Mouse (Mus musculus): ENCODE measurements around the gene Slc15a1. TPM values are rescaled to one million over a fixed set of nuclear protein-coding genes. Genes with fewer than 3 reads are reported as not detected.

The Slc15a1 gene
- polyA plus RNA-seq, 1 experiment from 2014 or later, result not detected

DNA sequence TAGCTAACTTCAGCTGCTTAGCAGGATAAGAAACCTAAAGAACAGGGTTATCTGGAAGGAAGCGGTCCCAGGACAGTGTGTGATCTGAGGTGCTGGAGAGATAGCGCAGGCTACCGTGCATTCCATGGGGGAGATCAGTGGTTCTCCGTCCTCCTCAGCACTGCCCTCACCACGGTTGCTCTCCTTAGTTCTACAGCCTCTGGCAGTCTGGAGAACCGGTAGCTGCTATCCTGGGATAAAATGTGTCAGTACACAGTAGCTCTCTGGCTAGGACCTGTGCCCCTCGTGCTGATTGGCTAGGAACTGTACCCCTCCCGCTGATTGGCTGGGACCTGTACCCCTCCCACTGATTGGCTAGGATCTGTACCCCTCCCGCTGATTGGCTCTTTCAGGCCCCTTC, 58.1 kb downstream of the Slc15a1 start:
- Histone ChIP-seq H3K4me1 (peaks cover 14% of the 10 kb centered on the region; the same call in 1 of the 2 replicates), H3K36me3 (no peaks in the 10 kb centered on the region), H3K9ac (replicated peaks) (no peak overlapping the region), H3K9me3 (replicated peaks) (no peaks in the 10 kb centered on the region), H3K4me3 (replicated peaks) (peak overlapping the region; percentile 33), H3K27me3 (replicated peaks) (no peaks in the 10 kb centered on the region), H3K4me2 (peak overlapping the region; percentile 54), H3K27ac (replicated peaks) (no peak overlapping the region)
- ATAC-seq (ENCODE audit: low FRiP score), result peak; percentile 86
- WGBS, result 18% methylated on average over 9 of the region's 9 CpGs

DNA sequence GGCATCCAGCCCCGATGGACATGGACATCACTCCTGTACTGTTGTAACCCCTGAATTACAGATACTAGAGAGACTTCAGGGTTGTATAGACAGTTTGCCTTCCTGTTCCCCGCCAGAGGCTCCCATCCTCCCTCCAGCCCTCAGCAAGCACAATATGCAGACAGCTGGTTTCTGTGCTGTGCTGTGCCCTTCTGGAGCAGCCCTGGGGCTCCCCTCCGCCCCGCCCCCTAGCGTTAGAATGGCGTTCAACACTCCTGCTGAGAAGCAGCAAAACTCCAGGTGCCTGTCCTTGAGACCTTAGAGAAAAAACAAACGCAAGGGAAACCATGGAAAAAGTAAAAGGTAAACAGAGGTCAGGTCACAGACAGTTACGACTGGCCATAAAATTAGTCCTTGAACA, 59.9 kb downstream of the Slc15a1 start:
- Histone ChIP-seq H3K36me3 (no peaks in the 10 kb centered on the region), H3K9ac (replicated peaks) (no peak overlapping the region), H3K4me2 (no peak overlapping the region), H3K27me3 (replicated peaks) (no peaks in the 10 kb centered on the region), H3K4me3 (replicated peaks) (no peak overlapping the region), H3K4me1 (peaks cover 10% of the 10 kb centered on the region; the same call in 1 of the 2 replicates), H3K27ac (replicated peaks) (no peak overlapping the region), H3K9me3 (replicated peaks) (no peaks in the 10 kb centered on the region)
- WGBS, result 17% methylated on average over 8 of the region's 8 CpGs
- no peak for ATAC-seq (ENCODE audit: low FRiP score)

DNA sequence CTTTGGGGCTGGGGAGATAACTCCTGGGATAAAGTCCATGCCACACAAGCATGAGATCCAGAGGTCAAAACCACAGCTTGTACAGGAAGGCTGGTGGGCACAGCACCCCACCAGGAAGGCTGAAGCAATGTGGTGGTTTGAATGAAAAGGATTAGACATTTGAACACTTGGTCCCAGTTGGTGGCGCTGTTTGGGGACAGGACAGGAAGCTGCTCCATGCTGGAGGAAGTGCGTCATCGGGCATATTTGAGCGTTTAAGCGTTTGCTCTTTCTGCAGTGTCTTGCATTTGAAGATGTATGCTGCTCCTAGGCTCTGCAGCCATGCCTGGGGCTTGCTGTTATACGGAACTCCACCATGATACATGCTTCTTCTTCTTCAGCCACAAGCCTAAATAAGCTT, 64.2 kb downstream of the Slc15a1 start:
- Histone ChIP-seq H3K9ac (replicated peaks) (no peak overlapping the region), H3K27ac (replicated peaks) (no peak overlapping the region), H3K4me2 (no peak overlapping the region), H3K4me1 (no peaks in the 10 kb centered on the region), H3K27me3 (replicated peaks) (no peaks in the 10 kb centered on the region), H3K36me3 (no peaks in the 10 kb centered on the region), H3K9me3 (replicated peaks) (no peaks in the 10 kb centered on the region), H3K4me3 (replicated peaks) (no peak overlapping the region)
- WGBS, result 93% methylated on average over 6 of the region's 6 CpGs
- no peak for ATAC-seq (ENCODE audit: low FRiP score)

DNA sequence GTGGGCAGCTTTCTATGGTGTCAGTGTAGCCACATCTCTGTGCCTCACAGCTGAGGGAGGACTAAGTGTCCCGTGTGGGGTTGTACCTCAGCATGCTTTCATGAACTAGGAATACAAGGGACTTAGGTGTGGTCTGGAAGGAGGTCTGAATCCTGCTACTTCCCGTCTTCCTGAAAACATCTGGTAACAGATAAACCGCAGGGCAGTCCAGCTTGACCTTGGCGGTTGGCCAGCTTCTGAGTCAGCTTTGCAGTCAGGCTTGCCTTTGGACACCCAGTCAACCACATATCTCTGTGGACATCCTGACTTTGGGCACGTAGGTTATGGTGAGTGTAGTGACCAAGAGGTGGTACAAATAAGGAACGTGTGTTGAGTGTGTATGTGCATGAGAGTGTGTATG, 68.0 kb downstream of the Slc15a1 start:
- H3K4me3 ChIP-seq (replicated peaks), result no peak overlapping the region
- no peaks in the 10 kb centered on the region for H3K27me3 ChIP-seq (replicated peaks)
- no peak overlapping the region for H3K27ac ChIP-seq (replicated peaks)
- no peaks in the 10 kb centered on the region for H3K4me1 ChIP-seq
- H3K9me3 ChIP-seq (replicated peaks), result no peaks in the 10 kb centered on the region
- H3K9ac ChIP-seq (replicated peaks), result no peak overlapping the region
- WGBS, result 84% methylated on average over 6 of the region's 6 CpGs
- no peak for ATAC-seq (ENCODE audit: low FRiP score)
- H3K36me3 ChIP-seq, result no peaks in the 10 kb centered on the region
- H3K4me2 ChIP-seq, result no peak overlapping the region

DNA sequence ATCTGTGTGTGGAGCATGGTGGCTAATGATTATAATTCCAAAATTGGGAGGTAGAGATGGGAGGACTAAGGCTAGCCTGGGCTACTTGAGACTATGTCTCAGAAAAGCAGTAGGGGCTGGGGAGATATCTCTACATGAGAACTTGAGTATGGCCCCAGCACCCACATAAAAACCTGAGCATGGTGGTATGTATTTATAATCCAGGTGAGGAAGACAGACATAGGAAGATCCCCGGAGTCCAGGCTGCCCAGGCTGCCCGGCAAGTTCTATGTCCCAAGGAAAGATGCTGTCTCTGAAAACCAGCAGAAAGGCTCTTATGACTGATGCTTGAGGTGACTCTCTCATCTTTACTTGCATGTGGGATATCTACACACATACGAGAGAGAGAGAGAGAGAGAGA, 68.6 kb downstream of the Slc15a1 start:
- 98% methylated on average over 3 of the region's 3 CpGs for WGBS
- no peak for ATAC-seq (ENCODE audit: low FRiP score)
- Histone ChIP-seq H3K27me3 (replicated peaks) (no peaks in the 10 kb centered on the region), H3K36me3 (no peaks in the 10 kb centered on the region), H3K4me2 (no peak overlapping the region), H3K9me3 (replicated peaks) (no peaks in the 10 kb centered on the region), H3K27ac (replicated peaks) (no peak overlapping the region), H3K9ac (replicated peaks) (no peak overlapping the region), H3K4me1 (no peaks in the 10 kb centered on the region), H3K4me3 (replicated peaks) (no peak overlapping the region)

DNA sequence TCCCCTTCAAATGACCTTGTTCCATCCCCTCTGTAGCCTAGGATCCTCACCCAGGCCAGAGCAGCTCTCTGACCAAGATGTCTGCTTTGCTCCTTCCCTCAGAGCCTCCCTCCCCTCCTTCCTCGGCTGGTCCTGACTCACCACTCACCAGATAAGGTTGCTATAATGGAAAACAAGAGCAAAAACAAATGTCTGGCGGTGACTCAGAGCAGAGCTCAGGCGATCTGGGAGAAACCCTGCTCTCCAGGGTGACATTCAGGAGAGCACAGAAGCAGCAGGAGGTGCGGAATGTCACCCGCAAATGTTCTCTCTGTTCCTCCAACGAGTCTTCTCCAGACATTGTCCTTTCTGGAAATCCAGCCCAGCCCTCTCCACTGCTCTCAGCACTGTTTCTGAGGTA, 69.3 kb downstream of the Slc15a1 start:
- Histone ChIP-seq H3K4me1 (no peaks in the 10 kb centered on the region), H3K9me3 (replicated peaks) (no peaks in the 10 kb centered on the region), H3K4me2 (no peak overlapping the region), H3K9ac (replicated peaks) (no peak overlapping the region), H3K27me3 (replicated peaks) (no peaks in the 10 kb centered on the region), H3K4me3 (replicated peaks) (no peak overlapping the region), H3K36me3 (no peaks in the 10 kb centered on the region), H3K27ac (replicated peaks) (no peak overlapping the region)
- ATAC-seq (ENCODE audit: low FRiP score), result no peak
- WGBS, result 54% methylated on average over 6 of the region's 6 CpGs

DNA sequence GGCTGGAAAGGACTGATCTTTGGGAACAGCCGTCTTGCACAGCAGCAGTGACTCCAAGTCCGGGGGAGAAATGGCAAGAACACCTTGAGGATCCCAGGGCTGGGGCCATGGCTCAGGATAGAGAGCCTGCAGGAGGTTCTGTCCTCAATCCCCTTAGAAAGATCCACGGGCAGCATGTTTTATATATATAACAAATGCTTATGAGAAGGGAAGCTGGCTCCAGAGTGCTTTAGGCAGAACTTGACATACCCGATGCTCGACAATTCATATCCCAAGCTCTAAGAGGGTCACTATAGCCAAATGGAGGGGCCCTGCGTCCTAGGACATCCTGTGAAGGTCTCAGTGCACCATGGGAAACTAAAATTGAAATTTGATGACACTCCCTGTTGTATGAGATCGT, 73.8 kb downstream of the Slc15a1 start:
- no peaks in the 10 kb centered on the region for H3K4me1 ChIP-seq
- H3K27ac ChIP-seq (replicated peaks), result no peak overlapping the region
- H3K9me3 ChIP-seq (replicated peaks), result no peaks in the 10 kb centered on the region
- H3K4me2 ChIP-seq, result no peak overlapping the region
- H3K36me3 ChIP-seq, result no peaks in the 10 kb centered on the region
- WGBS, result 92% methylated on average over 7 of the region's 7 CpGs
- ATAC-seq (ENCODE audit: low FRiP score), result no peak
- no peaks in the 10 kb centered on the region for H3K27me3 ChIP-seq (replicated peaks)
- H3K9ac ChIP-seq (replicated peaks), result no peak overlapping the region
- H3K4me3 ChIP-seq (replicated peaks), result no peak overlapping the region

DNA sequence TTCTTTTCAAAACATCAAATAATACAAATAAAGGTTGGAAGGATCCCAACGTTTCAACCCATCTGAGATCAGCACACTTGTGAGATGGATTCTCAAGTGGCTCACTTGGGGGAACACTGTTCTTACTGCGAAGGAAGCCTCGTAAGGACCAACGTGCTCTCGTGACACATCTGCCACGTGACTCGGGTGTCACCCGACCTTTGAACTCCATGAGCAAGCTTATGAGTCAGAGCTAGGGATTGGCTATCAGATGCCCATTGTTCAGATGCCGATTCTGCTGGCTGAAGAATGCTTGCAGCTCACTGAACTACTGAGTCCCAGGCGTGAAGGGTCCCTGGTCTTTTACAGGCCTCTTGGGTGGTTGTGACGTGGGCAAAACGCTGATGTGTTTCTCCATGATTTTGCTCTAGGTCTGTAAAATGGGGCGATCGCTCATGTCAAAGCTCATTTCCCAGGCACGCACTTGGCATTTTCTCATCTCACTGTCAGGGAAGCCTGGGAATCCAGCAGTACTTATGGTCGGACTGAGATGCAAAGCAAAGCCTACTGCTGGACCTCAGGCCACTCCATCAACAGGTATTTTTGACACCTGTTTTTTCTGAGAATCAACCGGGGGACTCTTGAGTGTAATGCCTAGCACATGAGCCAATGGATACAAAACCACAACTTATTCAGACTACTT, 75.1 kb downstream of the Slc15a1 start:
- WGBS, result 88% methylated on average over 17 of the region's 17 CpGs
- Histone ChIP-seq H3K4me1 (no peaks in the 10 kb centered on the region), H3K9me3 (replicated peaks) (no peaks in the 10 kb centered on the region), H3K4me2 (no peak overlapping the region), H3K27me3 (replicated peaks) (no peaks in the 10 kb centered on the region), H3K9ac (replicated peaks) (no peak overlapping the region), H3K36me3 (no peaks in the 10 kb centered on the region), H3K27ac (replicated peaks) (no peak overlapping the region), H3K4me3 (replicated peaks) (no peak overlapping the region)
- ATAC-seq (ENCODE audit: low FRiP score), result no peak

DNA sequence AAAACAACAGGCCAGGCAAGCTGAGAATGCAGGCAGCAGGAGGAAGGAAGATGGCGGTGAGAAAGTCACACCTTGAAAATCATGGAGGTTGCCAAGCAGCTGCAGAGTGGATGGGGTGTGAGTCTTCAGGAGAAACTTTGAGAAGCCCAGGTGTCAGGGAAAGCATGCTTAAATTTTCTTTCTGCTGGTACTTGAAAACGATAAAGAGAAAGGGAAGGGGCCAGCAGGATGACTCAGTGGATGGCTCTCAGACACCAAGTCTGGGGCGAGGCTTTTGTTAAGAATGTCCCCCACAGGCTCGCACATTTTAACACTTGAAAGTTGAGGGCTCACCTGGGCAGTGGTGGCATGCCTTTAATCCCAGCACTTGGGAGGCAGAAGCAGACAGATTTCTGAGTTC, 76.9 kb downstream of the Slc15a1 start:
- no peak overlapping the region for H3K9ac ChIP-seq (replicated peaks)
- no peak overlapping the region for H3K4me2 ChIP-seq
- no peaks in the 10 kb centered on the region for H3K9me3 ChIP-seq (replicated peaks)
- H3K27ac ChIP-seq (replicated peaks), result no peak overlapping the region
- H3K36me3 ChIP-seq, result no peaks in the 10 kb centered on the region
- H3K4me3 ChIP-seq (replicated peaks), result no peak overlapping the region
- WGBS, result 89% methylated on average over 4 of the region's 4 CpGs
- H3K27me3 ChIP-seq (replicated peaks), result no peaks in the 10 kb centered on the region
- ATAC-seq (ENCODE audit: low FRiP score), result no peak
- no peaks in the 10 kb centered on the region for H3K4me1 ChIP-seq

DNA sequence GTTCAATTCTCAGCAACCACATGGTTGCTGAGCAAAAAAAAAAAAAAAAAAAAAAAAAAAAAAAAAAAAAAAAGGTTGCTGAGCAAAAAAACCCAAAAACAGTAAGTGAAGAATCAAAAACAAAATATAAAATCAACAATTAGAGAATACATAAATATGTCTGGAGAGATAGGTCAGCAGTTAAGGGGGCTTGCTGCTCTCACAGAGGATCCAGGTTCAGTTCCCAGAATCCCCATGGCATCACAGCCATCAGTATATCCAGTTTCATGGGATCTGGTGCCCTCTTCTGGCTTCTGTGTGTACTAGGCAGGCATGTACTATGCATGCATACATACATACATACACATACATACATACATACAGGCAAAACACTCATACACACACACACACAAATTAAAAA, 78.3 kb downstream of the Slc15a1 start:
- Histone ChIP-seq H3K4me3 (replicated peaks) (no peak overlapping the region), H3K9me3 (replicated peaks) (no peaks in the 10 kb centered on the region), H3K27me3 (replicated peaks) (no peaks in the 10 kb centered on the region), H3K36me3 (no peaks in the 10 kb centered on the region), H3K9ac (replicated peaks) (no peak overlapping the region), H3K4me1 (no peaks in the 10 kb centered on the region), H3K4me2 (no peak overlapping the region), H3K27ac (replicated peaks) (no peak overlapping the region)
- no peak for ATAC-seq (ENCODE audit: low FRiP score)

DNA sequence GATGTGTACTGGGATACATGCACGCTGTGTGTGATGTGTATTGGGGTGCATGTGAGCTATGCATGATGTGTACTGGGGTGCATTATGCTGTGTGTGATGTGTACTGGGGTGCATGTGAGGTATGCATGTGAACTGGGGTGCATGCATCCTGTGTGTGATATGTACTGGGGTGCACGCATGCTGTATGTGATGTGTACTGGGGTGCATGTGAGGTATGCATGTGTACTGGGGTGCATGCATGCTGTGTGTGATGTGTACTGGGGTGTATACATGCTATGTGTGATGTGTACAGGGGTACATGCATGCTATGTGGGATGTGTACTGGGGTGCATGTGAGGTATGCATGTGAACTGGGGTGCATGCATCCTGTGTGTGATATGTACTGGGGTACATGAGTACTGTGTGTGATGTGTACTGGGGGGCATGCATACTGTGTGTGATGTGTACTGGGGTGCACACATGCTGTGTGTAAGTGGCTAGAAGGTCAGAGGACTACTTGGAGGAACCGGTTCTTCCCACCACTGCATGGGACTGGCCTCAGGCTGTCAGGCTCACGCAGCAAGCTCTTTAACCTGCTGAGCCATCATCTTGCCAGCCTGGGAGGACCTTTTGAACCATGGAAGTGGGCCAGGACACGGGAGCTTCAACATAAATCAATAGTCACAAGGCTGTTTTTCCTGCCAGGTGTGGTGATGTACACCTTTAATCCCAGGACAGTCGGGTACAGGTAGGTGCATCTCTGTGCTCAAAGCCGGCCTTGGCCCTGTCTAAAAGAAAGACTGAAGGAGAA, 79.9 kb downstream of the Slc15a1 start:
- H3K4me2 ChIP-seq, result no peak overlapping the region
- no peak overlapping the region for H3K4me3 ChIP-seq (replicated peaks)
- H3K9me3 ChIP-seq (replicated peaks), result no peaks in the 10 kb centered on the region
- H3K4me1 ChIP-seq, result no peaks in the 10 kb centered on the region
- no peaks in the 10 kb centered on the region for H3K36me3 ChIP-seq
- H3K27me3 ChIP-seq (replicated peaks), result no peaks in the 10 kb centered on the region
- no peak overlapping the region for H3K27ac ChIP-seq (replicated peaks)
- no peak overlapping the region for H3K9ac ChIP-seq (replicated peaks)
- WGBS, result 86% methylated on average over 7 of the region's 7 CpGs
- ATAC-seq (ENCODE audit: low FRiP score), result no peak

DNA sequence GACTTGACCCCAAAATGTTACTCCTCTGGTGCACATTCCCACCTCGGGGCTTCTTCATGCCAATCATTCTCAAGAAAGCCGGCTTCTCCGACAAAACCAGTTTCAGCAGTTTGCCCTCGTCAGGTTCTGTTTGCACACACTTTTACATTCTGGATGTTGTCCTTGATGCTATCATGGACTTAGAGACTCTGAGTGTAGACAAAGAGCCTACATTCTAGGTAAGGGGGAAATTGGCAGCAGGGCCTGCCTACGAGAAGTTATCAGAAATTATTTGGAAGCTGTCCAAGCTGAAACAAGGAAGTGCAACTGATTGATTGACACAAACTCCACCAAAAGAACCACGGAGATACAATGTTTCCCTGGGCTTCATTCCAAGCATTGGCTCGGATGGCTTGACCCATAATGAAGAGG, 81.7 kb downstream of the Slc15a1 start:
- WGBS, result 75% methylated on average over 7 of the region's 7 CpGs
- no peaks in the 10 kb centered on the region for H3K9me3 ChIP-seq (replicated peaks)
- H3K9ac ChIP-seq (replicated peaks), result no peak overlapping the region
- ATAC-seq (ENCODE audit: low FRiP score), result no peak
- H3K27ac ChIP-seq (replicated peaks), result no peak overlapping the region
- no peaks in the 10 kb centered on the region for H3K4me1 ChIP-seq
- no peaks in the 10 kb centered on the region for H3K27me3 ChIP-seq (replicated peaks)
- no peaks in the 10 kb centered on the region for H3K36me3 ChIP-seq
- no peak overlapping the region for H3K4me3 ChIP-seq (replicated peaks)
- no peak overlapping the region for H3K4me2 ChIP-seq

Data from neural tube, embryonic 15.5 days (tissue).